Mouse (Mus musculus) midbrain, embryonic 13.5 days (tissue): ENCODE data around the gene Madd. TPM values are rescaled to one million over a fixed set of nuclear protein-coding genes. Genes with fewer than 3 reads are reported as not detected.
"Not testable (repeated sequence)": the region's sequence is repeated elsewhere in the genome, so short reads cannot be mapped to it uniquely, and the experiment has no call there.

ENCODE experiments used
- ATAC-seq: fragments of 200-750 bp; cut with Nextera tagmentation; 2 replicates; pipeline ENCODE4 v1.8.0; 2017; ENCODE audit warnings: mild to moderate bottlenecking, moderate TSS enrichment, moderate library complexity
- H3K27ac ChIP-seq: fragments of 300-500 bp; sonication (generic); 2 replicates; pipeline ENCODE4 v1.5.1; 2015; ENCODE audit warnings: inconsistent platforms, mild to moderate bottlenecking, moderate library complexity
- H3K27me3 ChIP-seq: fragments of 300-500 bp; sonication (generic); 2 replicates; pipeline ENCODE4 v1.6.1; 2015; ENCODE audit warnings: mild to moderate bottlenecking, inconsistent platforms
- H3K36me3 ChIP-seq: fragments of 300-500 bp; sonication (generic); 2 replicates; pipeline ENCODE4 v1.6.1; 2015; ENCODE audit warnings: mild to moderate bottlenecking, inconsistent platforms
- H3K4me1 ChIP-seq: fragments of 300-500 bp; sonication (generic); replicated peaks from 2 replicates; pipeline ENCODE4 v1.6.1; 2015; ENCODE audit warnings: inconsistent platforms
- H3K4me2 ChIP-seq: fragments of 300-500 bp; sonication (generic); replicated peaks from 2 replicates; pipeline ENCODE4 v1.6.1; 2015; ENCODE audit warnings: moderate library complexity, mild to moderate bottlenecking, inconsistent platforms
- H3K4me3 ChIP-seq: fragments of 300-500 bp; sonication (generic); replicated peaks from 2 replicates; pipeline ENCODE4 v1.5.1; 2015; ENCODE audit warnings: mild to moderate bottlenecking, inconsistent platforms
- H3K9ac ChIP-seq: fragments of 300-500 bp; sonication (generic); replicated peaks from 2 replicates; pipeline ENCODE4 v1.6.1; 2015; ENCODE audit warnings: mild to moderate bottlenecking, inconsistent platforms
- H3K9me3 ChIP-seq: fragments of 300-500 bp; sonication (generic); 2 replicates; pipeline ENCODE4 v1.6.1; 2016; ENCODE audit warnings: mild to moderate bottlenecking, inconsistent platforms
- WGBS: fragments of 180-500 bp; shearing (Covaris S2); methylation state at CpG from one replicate; pipeline ENCODE4 v1.1.7; 2015; 5-methylcytosine and 5-hydroxymethylcytosine counted together
- polyA plus RNA-seq: library from polyadenylated mRNA; unstranded; fragments of >200 nt; fragmentation: Nextera tagmentation; extraction: Ambion mirVana; gene quantifications from 2 replicates; pipeline ENCODE4 v1.2.1, GENCODE M21; 2015

Madd gene
- polyA plus RNA-seq, 1 experiment from 2014 or later = 58.0 TPM

DNA sequence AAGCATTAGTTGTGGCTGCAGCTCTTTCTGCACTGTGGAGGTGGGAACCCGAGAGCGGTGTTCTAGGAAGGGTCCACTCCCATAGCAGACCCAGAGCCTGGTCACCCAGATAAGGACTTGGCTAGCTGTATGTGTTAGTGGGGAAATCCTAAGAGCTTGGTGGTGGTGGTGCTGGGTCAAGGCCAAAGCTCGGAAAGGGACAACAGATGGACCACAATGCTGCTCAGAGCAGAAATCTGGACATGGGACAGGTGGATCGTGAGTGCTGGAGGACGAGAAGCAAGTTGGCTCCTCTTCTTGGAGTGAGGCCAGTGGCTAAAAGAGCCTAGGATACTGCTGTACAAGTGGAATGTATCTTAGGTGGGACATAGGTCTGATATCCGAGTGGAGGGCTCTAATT, 64.1 kb downstream of the Madd start:
- no peak for ATAC-seq
- 90% methylated on average over 6 of the region's 6 CpGs for WGBS

DNA sequence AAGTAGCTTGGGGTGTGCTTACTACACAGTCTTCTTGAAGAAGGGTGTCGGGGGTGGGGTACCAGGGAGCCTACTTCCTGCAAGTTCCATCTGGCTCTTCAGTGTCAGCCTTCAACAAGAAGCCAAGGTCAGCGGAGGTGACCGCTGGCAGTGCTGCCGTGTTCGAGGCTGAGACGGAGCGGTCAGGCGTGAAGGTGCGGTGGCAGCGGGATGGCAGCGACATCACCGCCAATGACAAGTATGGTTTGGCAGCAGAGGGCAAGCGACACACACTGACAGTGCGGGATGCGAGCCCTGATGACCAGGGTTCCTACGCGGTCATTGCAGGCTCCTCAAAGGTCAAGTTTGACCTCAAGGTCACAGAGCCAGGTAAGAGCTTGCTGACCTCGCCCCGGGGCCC, 64.6 kb downstream of the Madd start:
- Histone ChIP-seq H3K27me3 (peaks cover 5% of the 10 kb centered on the region; the same call in 1 of the 2 replicates), H3K4me1 (peaks cover 10% of the 10 kb centered on the region), H3K27ac (no peak overlapping the region)

More for the DNA sequence above, 64.1 kb downstream of the Madd start:
- Histone ChIP-seq H3K4me3 (no peak overlapping the region), H3K4me2 (no peak overlapping the region), H3K27me3 (peaks cover 5% of the 10 kb centered on the region; the same call in 1 of the 2 replicates), H3K9ac (no peak overlapping the region), H3K4me1 (peaks cover 10% of the 10 kb centered on the region), H3K27ac (no peak overlapping the region), H3K9me3 (no peaks in the 10 kb centered on the region), H3K36me3 (no peaks in the 10 kb centered on the region)

DNA sequence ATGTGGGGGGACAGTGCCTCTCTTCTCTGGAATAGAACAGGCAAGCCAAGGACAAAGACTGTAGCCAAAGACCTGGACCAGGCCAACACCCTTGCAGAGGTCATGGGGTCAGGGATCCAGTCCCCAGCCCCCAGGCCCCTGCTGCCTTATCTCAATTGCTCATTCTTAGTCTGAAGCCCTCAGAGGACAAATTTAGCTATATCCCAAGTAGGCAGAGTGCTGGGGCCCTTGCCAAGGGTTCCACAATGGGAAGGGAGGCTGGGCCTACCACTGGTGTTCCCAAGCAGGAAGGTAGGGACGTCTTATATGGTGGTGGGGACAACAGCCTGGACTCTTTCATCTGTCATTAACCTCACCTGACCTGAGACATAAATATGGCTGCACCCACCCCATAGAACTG, 65.0 kb downstream of the Madd start:
- no peak overlapping the region for H3K9ac ChIP-seq
- no peaks in the 10 kb centered on the region for H3K9me3 ChIP-seq
- H3K27me3 ChIP-seq = peaks cover 5% of the 10 kb centered on the region; the same call in 1 of the 2 replicates
- 77% methylated on average over 1 of the region's 1 CpGs for WGBS
- no peak overlapping the region for H3K27ac ChIP-seq
- H3K36me3 ChIP-seq = no peaks in the 10 kb centered on the region
- H3K4me3 ChIP-seq = no peak overlapping the region
- peaks cover 10% of the 10 kb centered on the region for H3K4me1 ChIP-seq
- ATAC-seq = no peak
- H3K4me2 ChIP-seq = no peak overlapping the region

More for the DNA sequence above, 64.6 kb downstream of the Madd start:
- Histone ChIP-seq H3K9me3 (no peaks in the 10 kb centered on the region), H3K4me3 (no peak overlapping the region), H3K36me3 (no peaks in the 10 kb centered on the region), H3K9ac (no peak overlapping the region), H3K4me2 (no peak overlapping the region)
- WGBS = 91% methylated on average over 19 of the region's 19 CpGs
- ATAC-seq = no peak

DNA sequence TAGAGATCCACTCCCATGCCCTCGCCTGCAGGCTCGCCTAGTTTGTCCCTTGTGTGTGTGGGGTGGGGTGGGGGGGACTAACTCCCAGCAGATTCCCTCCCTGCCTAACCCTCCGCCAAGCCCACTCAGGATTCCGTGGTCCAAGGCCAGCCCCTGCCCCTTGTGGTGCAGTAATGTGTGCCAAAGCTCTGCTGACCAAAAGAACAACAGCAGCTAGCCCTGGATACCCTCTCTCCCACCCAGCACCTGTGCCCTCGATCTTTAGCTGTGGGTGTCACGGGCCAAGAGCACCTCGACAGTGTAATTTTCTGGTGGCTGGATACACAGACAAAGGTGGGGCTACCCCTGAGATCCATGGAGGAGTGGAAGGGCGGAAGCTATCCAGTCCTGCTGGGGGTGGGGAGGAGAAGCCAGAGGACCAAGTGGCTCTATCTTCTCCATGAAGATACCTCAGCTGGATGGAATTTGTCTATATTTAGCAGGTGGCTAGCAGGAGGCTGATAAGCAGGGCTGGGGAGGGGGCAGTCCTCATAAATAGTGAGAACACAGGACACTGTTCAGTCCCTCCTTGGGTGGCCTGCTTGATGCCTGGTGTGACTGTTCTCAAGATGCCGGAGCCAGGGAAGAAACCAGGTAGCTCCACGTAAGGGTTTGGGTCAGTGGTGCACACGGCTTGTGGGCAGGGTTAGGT, 65.9 kb downstream of the Madd start, which contains the start of gene Mybpc3:
Mybpc3 (plus strand) TSS at position 560 of the 691 bp plus-strand sequence.
- Histone ChIP-seq H3K9me3 (no peaks in the 10 kb centered on the region), H3K4me3 (no peak within 1 kb of the TSS), H3K36me3 (no peaks in the 10 kb centered on the region), H3K9ac (no peak within 1 kb of the TSS), H3K4me1 (peaks cover 10% of the 10 kb centered on the region), H3K4me2 (no peak within 1 kb of the TSS), H3K27ac (no peak within 1 kb of the TSS), H3K27me3 (peaks cover 5% of the 10 kb centered on the region; the same call in 1 of the 2 replicates)
- 76% methylated on average over 11 of the region's 11 CpGs for WGBS
- ATAC-seq = no peak

DNA sequence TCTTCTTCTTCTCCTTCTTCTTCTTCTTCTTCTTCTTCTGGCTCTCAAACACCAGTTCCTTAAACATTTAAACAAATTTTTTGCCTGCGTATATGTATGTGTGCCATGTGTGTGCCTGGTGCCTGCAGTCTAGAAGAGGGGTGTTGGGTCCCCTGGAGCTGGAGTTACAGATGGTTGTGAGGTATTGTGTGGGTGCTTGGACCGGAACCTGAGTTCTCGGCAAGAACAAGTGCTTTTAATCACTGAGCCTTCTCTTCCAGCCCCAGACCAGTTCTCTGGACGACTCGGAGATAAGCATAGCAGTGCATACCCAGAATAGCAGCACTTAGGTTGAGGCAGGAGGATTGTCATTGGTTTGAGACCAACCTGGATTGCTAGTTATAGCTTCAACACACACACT, 66.8 kb downstream of the Madd start:
- no peaks in the 10 kb centered on the region for H3K36me3 ChIP-seq
- ATAC-seq = no peak
- no peak overlapping the region for H3K9ac ChIP-seq
- no peak overlapping the region for H3K4me3 ChIP-seq
- H3K27ac ChIP-seq = no peak overlapping the region
- peaks cover 10% of the 10 kb centered on the region for H3K4me1 ChIP-seq
- H3K4me2 ChIP-seq = no peak overlapping the region
- WGBS = 85% methylated on average over 5 of the region's 5 CpGs
- H3K27me3 ChIP-seq = 0 out of 2 replicates have a peak, but pooled peaks cover 5% of the 10 kb centered on the region
- H3K9me3 ChIP-seq = no peaks in the 10 kb centered on the region

DNA sequence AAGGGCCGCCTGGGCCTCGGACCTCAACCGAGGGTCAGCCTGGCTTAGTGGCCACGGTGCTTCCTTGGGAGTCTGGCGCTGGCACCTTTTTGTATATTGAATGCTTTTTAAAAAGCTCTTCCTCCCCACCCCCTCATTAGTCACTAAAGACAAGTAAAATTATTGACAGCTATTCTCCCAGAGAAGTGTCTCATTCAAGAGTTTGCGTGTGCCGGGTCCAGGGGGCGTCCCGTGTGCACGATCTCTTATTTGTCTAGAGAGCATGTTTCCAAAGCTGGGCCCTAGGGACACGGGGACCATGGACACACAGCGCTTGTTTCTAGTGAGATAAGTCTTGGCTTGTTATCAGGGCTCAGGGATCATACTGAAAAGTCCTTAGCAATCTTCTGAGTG, 68.1 kb downstream of the Madd start:
- H3K4me3 ChIP-seq = peak overlapping the region; percentile 37
- H3K36me3 ChIP-seq = no peaks in the 10 kb centered on the region
- no peak overlapping the region for H3K27ac ChIP-seq
- H3K4me1 ChIP-seq = peaks cover 10% of the 10 kb centered on the region
- no peaks in the 10 kb centered on the region for H3K9me3 ChIP-seq
- peak overlapping the region; percentile 67 for H3K4me2 ChIP-seq
- 40% methylated on average over 12 of the region's 12 CpGs for WGBS
- no peak for ATAC-seq
- H3K9ac ChIP-seq = peak overlapping the region; percentile 61
- 0 out of 2 replicates have a peak, but pooled peaks cover 5% of the 10 kb centered on the region for H3K27me3 ChIP-seq

DNA sequence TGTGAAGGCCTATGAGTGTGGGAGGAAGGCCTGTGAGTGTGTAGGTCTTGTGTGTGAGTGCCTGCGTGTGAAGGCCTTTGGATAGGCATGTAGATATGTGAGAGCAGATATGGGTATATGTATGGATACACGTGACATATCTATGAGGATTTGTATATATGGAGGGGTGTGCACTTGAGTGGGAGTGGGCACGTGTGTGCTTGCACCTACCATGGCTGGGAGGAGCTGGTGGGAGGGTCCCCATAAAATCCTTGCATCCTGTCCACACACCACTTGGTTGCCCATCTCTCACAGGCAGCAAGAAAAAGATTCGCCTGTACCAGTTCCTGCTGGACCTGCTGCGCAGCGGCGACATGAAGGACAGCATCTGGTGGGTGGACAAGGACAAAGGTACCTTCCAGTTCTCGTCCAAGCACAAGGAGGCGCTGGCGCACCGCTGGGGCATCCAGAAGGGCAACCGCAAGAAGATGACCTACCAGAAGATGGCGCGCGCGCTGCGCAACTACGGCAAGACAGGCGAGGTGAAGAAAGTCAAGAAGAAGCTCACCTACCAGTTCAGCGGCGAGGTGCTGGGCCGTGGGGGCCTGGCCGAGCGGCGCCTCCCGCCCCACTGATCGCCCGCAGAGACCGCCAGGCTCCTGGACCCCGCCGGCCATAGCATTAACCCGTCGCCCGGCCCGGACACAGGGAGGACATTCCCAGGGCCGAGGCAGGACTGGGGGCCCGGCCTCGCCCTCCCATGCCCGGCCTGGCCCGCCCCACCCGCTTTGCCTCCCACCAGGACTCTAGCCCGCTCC, 68.7 kb downstream of the Madd start:
- Histone ChIP-seq H3K4me2 (peak overlapping the region; percentile 67), H3K27me3 (0 out of 2 replicates have a peak, but pooled peaks cover 5% of the 10 kb centered on the region), H3K4me3 (peak overlapping the region; percentile 37), H3K9me3 (no peaks in the 10 kb centered on the region), H3K4me1 (peaks cover 10% of the 10 kb centered on the region), H3K27ac (no peak overlapping the region), H3K9ac (peak overlapping the region; percentile 61), H3K36me3 (no peaks in the 10 kb centered on the region)
- 7% methylated on average over 42 of the region's 42 CpGs for WGBS
- ATAC-seq = peak; percentile 75

DNA sequence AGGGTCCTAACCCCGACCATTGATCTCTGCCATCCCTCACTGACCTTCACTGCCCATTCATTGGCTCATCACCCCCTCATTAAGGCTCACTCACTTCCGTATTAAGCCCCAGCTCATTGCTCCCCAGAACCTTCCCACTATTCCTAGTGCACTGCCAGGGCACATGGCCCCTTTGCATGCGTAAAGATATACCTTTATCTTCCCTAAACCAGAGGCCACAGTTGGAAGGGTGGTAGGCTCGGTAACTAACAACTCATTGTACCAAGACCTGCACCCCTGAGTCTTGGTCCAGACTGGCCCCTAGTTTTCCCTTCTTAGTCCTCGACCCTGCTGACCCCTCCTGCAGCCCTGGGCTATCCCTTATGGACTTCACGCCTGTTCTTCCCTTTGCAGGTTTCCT, 69.8 kb downstream of the Madd start:
- Histone ChIP-seq H3K36me3 (no peaks in the 10 kb centered on the region), H3K9ac (no peak overlapping the region), H3K4me1 (peaks cover 10% of the 10 kb centered on the region), H3K9me3 (no peaks in the 10 kb centered on the region), H3K27ac (no peak overlapping the region), H3K4me3 (no peak overlapping the region), H3K27me3 (0 out of 2 replicates have a peak, but pooled peaks cover 5% of the 10 kb centered on the region), H3K4me2 (no peak overlapping the region)
- WGBS = 78% methylated on average over 6 of the region's 6 CpGs
- ATAC-seq = no peak

DNA sequence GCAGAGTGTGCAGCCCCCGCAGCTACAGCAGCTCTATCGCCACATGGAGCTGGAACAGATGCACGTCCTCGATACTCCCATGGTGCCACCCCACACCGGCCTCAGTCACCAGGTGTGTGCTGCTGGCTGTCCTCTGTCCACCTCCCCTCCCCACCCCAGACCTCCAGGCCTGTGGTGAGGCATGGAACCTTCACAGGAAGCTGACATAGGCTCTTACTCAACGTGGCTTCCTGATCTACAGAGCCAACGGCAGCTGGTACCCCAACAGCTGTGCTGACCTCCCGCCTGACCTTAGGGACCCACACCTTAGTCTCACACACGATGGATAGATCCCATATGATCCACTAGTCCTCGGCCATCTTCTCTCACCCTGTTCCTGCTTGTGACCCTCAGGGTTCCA, 70.3 kb downstream of the Madd start:
- no peak overlapping the region for H3K4me2 ChIP-seq
- 84% methylated on average over 10 of the region's 10 CpGs for WGBS
- no peaks in the 10 kb centered on the region for H3K9me3 ChIP-seq
- no peak overlapping the region; the same call in 1 of the 2 replicates for H3K9ac ChIP-seq
- ATAC-seq = no peak
- H3K36me3 ChIP-seq = no peaks in the 10 kb centered on the region
- H3K27ac ChIP-seq = no peak overlapping the region
- 0 out of 2 replicates have a peak, but pooled peaks cover 5% of the 10 kb centered on the region for H3K27me3 ChIP-seq
- peaks cover 10% of the 10 kb centered on the region for H3K4me1 ChIP-seq
- no peak overlapping the region for H3K4me3 ChIP-seq

DNA sequence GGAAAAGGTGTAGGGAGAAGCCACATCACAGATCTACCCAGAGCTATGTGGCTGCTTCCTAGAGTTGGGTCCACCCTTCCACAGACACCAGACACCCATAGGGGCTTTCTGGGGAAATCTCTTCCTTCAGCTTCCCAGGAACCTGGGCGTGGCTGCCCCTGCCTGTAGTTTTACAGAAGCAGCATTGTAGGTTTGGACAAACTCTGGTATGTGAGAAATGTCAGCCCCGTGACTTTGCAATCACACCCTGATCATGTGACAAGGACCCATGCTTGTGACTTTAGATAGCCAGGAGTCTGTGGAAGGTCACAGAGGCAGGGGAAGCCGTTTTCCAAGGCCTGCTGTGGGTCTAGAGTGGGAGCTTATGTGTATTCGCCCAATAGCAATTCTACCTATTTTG, 71.1 kb downstream of the Madd start:
- H3K27ac ChIP-seq = no peak overlapping the region
- no peaks in the 10 kb centered on the region for H3K9me3 ChIP-seq
- no peak for ATAC-seq
- H3K4me1 ChIP-seq = peaks cover 10% of the 10 kb centered on the region
- WGBS = 67% methylated on average over 4 of the region's 4 CpGs
- H3K4me2 ChIP-seq = no peak overlapping the region
- no peak overlapping the region for H3K9ac ChIP-seq
- H3K4me3 ChIP-seq = no peak overlapping the region
- no peaks in the 10 kb centered on the region for H3K36me3 ChIP-seq
- 0 out of 2 replicates have a peak, but pooled peaks cover 5% of the 10 kb centered on the region for H3K27me3 ChIP-seq

DNA sequence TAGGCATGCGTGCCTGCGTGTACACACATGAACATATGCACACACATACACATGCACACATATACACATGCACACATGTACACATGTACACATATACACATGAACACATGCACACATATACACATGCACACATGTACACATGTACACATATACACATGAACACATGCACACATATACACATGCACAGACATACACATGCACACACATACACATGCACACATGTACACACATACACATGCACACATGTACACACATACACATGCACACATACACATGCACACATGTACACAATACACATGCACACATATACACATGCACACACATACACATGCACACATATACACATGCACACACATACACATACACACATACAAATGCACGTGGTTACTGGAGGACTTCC, 71.8 kb downstream of the Madd start:
- H3K36me3 ChIP-seq, H3K4me2 ChIP-seq, ATAC-seq, H3K4me3 ChIP-seq, H3K27ac ChIP-seq, H3K27me3 ChIP-seq, H3K9me3 ChIP-seq, H3K9ac ChIP-seq: not testable (repeated sequence)
- 92% methylated on average over 3 of the region's 3 CpGs for WGBS
- peaks cover 10% of the 10 kb centered on the region for H3K4me1 ChIP-seq

DNA sequence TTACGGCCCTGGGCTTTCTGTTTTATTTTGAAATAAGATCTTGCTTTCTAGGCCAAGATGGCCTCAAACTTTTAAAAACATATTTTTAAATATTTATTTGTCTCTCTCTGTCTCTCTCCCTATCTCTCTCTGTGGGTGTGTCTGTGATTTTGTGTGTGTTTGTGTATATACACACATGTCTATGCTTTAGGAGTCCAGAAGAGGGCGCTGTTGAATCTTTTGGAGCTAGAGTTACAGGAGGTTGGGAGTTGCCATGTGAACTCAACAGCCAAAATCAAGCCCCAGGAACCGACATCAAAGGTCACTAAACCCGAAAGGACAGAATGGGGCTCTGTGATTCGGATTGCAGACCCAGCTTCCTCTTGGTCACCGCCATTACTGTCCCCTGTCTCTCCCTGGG, 73.2 kb downstream of the Madd start:
- H3K27ac ChIP-seq = no peak overlapping the region
- H3K36me3 ChIP-seq = no peaks in the 10 kb centered on the region
- H3K4me3 ChIP-seq = no peak overlapping the region
- H3K9me3 ChIP-seq = no peaks in the 10 kb centered on the region
- peaks cover 8% of the 10 kb centered on the region for H3K4me1 ChIP-seq
- 0 out of 2 replicates have a peak, but pooled peaks cover 3% of the 10 kb centered on the region for H3K27me3 ChIP-seq
- H3K4me2 ChIP-seq = no peak overlapping the region
- no peak for ATAC-seq
- no peak overlapping the region for H3K9ac ChIP-seq
- WGBS = 73% methylated on average over 6 of the region's 6 CpGs
